Mouse (Mus musculus): ENCODE results near the gene Fxyd3.

DNA sequence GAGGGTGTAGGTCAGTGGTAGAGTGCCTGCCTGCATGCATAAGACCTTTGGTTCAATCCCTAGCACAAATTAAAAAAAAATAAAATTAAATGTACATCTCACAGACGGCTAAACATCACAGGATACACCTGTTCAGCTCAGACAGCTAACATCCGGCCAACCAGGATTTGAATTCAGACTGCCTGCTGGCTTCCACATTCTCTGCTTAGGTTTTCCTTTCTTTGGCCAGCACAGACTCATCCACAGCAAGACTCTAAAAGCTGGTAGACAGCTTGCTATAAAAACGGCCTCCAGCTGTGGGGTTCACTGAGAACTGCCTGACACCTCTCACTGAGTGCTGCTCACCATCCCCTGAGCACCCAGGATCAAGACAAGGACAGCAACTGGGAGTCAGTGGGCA is 29.7 kb upstream of the Fxyd3 start:
- TF ChIP-seq POLR2A (IDR thresholded peaks at IDR 0.05; ENCODE audit: low read depth, low read length) = no peak
- TF ChIP-seq CTCF (IDR thresholded peaks at IDR 0.05; ENCODE audit: borderline replicate concordance, insufficient read depth, low read length) = no peak
